ENCODE assay signal across 8 mouse cellular contexts in genomic region chr16:96819649-96820048, GRCm38 (mm10).
DNase-seq lines count a peak whose midpoint lies in the region; ATAC-seq and TF ChIP-seq lines count a peak whose summit lies in the region.

No protein-coding gene starts in this region.

- peak; percentile 83 for TF ChIP-seq CTCF in liver, embryonic 14.5 days (IDR thresholded peaks at IDR 0.05; ENCODE audit: low read depth)
- peak; percentile 41; the same call in 1 of the 2 replicates for TF ChIP-seq CTCF in testis, adult 2 months (IDR thresholded peaks at IDR 0.05; ENCODE audit: control insufficient read depth, insufficient read depth, insufficient replicate concordance, low read depth, low read length)

- H3K9ac ChIP-seq in intestine, embryonic 14.5 days (ENCODE audit: low read length) = no peak overlapping the region
- no peak overlapping the region for H3K9ac ChIP-seq in intestine, embryonic 15.5 days
- H3K9ac ChIP-seq in liver, embryonic 14.5 days (replicated peaks) = no peak overlapping the region
- H3K9ac ChIP-seq in neural tube, embryonic 14.5 days (replicated peaks; ENCODE audit: low read depth, low read length) = no peak overlapping the region

- 0 out of 2 replicates have a peak, but pooled peaks have one; percentile 60 for ATAC-seq in intestine, embryonic 14.5 days (replicated peaks; ENCODE audit: low FRiP score, low TSS enrichment, low read depth)
- ATAC-seq in intestine, embryonic 15.5 days = no peak
- no peak for ATAC-seq in liver, embryonic 14.5 days (ENCODE audit: insufficient read depth)
- peak; percentile 14; the same call in 1 of the 2 replicates for ATAC-seq in neural tube, embryonic 14.5 days (ENCODE audit: low read depth)

- no peak overlapping the region for H3K4me3 ChIP-seq in intestine, embryonic 14.5 days (ENCODE audit: low read depth, low read length)
- no peak overlapping the region for H3K4me3 ChIP-seq in intestine, embryonic 15.5 days (replicated peaks)
- H3K4me3 ChIP-seq in liver, embryonic 14.5 days (ENCODE audit: insufficient read depth in 1 of 2, low read depth in 2 of 2, low read length in 2 of 2) = no peak overlapping the region
- H3K4me3 ChIP-seq in neural tube, embryonic 14.5 days (ENCODE audit: low read depth, low read length) = no peak overlapping the region
- H3K4me3 ChIP-seq in testis, adult 2 months (ENCODE audit: control insufficient read depth, low read depth, low read length) = no peak overlapping the region

- H3K27me3 ChIP-seq in intestine, embryonic 14.5 days (replicated peaks; ENCODE audit: control insufficient read depth, insufficient read depth, low read length) = no peaks in the 10 kb centered on the region
- no peaks in the 10 kb centered on the region for H3K27me3 ChIP-seq in intestine, embryonic 15.5 days (replicated peaks)
- H3K27me3 ChIP-seq in liver, embryonic 14.5 days (ENCODE audit: control insufficient read depth, insufficient read depth, low read length) = no peaks in the 10 kb centered on the region
- H3K27me3 ChIP-seq in neural tube, embryonic 14.5 days (ENCODE audit: control insufficient read depth, insufficient read depth, low read length) = no peaks in the 10 kb centered on the region
- H3K27me3 ChIP-seq in testis, adult 2 months (ENCODE audit: control insufficient read depth, insufficient read depth, low read length) = no peaks in the 10 kb centered on the region

- H3K4me2 ChIP-seq in intestine, embryonic 14.5 days (ENCODE audit: low read length) = no peak overlapping the region
- no peak overlapping the region for H3K4me2 ChIP-seq in intestine, embryonic 15.5 days (replicated peaks)
- no peak overlapping the region for H3K4me2 ChIP-seq in liver, embryonic 14.5 days (ENCODE audit: low read depth)
- no peak overlapping the region for H3K4me2 ChIP-seq in neural tube, embryonic 14.5 days (ENCODE audit: low read depth, low read length)

- H3K4me1 ChIP-seq in intestine, embryonic 14.5 days (replicated peaks; ENCODE audit: control insufficient read depth, insufficient read depth, low read length) = no peaks in the 10 kb centered on the region
- H3K4me1 ChIP-seq in intestine, embryonic 15.5 days (replicated peaks) = no peaks in the 10 kb centered on the region
- no peaks in the 10 kb centered on the region for H3K4me1 ChIP-seq in liver, embryonic 14.5 days (replicated peaks; ENCODE audit: control insufficient read depth in 2 of 2, insufficient read depth in 2 of 2, low read length in 1 of 2)
- H3K4me1 ChIP-seq in neural tube, embryonic 14.5 days (ENCODE audit: control insufficient read depth, insufficient read depth, low read length) = no peaks in the 10 kb centered on the region
- peaks cover 2% of the 10 kb centered on the region; the same call in 1 of the 2 replicates for H3K4me1 ChIP-seq in testis, adult 2 months (ENCODE audit: control insufficient read depth, insufficient read depth, low read length)

- DNase-seq in intestine, embryonic 14.5 days (ENCODE audit: low spot score) = peak; percentile 76
- peak; percentile 91 for DNase-seq in embryo, embryonic 10.5 days (ENCODE audit: low spot score)
- peak; percentile 29 to 52 for DNase-seq in gastrocnemius, postnatal 4 days (ENCODE audit: low spot score in 2 of 2)
- DNase-seq in kidney, postnatal 4 days = peak; percentile 78 to 84
- DNase-seq in liver, embryonic 14.5 days (ENCODE audit: low read depth in 3 of 3, low spot score in 3 of 3) = peak; percentile 22 to 45 (median 27)

- H3K27ac ChIP-seq in intestine, embryonic 14.5 days (ENCODE audit: low read depth) = no peak overlapping the region
- H3K27ac ChIP-seq in intestine, embryonic 15.5 days = no peak overlapping the region
- no peak overlapping the region for H3K27ac ChIP-seq in liver, embryonic 14.5 days
- no peak overlapping the region for H3K27ac ChIP-seq in neural tube, embryonic 14.5 days (ENCODE audit: low read depth, low read length)
- no peak overlapping the region for H3K27ac ChIP-seq in testis, adult 2 months (ENCODE audit: control insufficient read depth, insufficient read depth, low read depth, low read length)

- 30% methylated on average over 16 of the region's 16 CpGs for WGBS in intestine, embryonic 14.5 days
- WGBS in intestine, embryonic 15.5 days = 26% methylated on average over 16 of the region's 16 CpGs
- WGBS in liver, embryonic 14.5 days (ENCODE audit: insufficient replicate concordance) = 21% methylated on average over 16 of the region's 16 CpGs
- WGBS in neural tube, embryonic 14.5 days = 29% methylated on average over 16 of the region's 16 CpGs

- no peak for TF ChIP-seq POLR2A in testis, adult 2 months (IDR thresholded peaks at IDR 0.05; ENCODE audit: control insufficient read depth, low read depth, low read length)

- H3K9me3 ChIP-seq in intestine, embryonic 14.5 days (ENCODE audit: control insufficient read depth, low read length) = no peaks in the 10 kb centered on the region
- no peaks in the 10 kb centered on the region for H3K9me3 ChIP-seq in intestine, embryonic 15.5 days
- no peaks in the 10 kb centered on the region for H3K9me3 ChIP-seq in liver, embryonic 14.5 days (ENCODE audit: control insufficient read depth, low read length)
- no peaks in the 10 kb centered on the region for H3K9me3 ChIP-seq in neural tube, embryonic 14.5 days (ENCODE audit: control insufficient read depth, low read length)

- TF ChIP-seq EP300 in liver, embryonic 14.5 days (IDR thresholded peaks at IDR 0.05; ENCODE audit: low read depth) = no peak

- H3K36me3 ChIP-seq in intestine, embryonic 14.5 days (ENCODE audit: control insufficient read depth, insufficient read depth, low read length) = no peaks in the 10 kb centered on the region
- H3K36me3 ChIP-seq in intestine, embryonic 15.5 days = no peaks in the 10 kb centered on the region
- no peaks in the 10 kb centered on the region for H3K36me3 ChIP-seq in liver, embryonic 14.5 days (replicated peaks; ENCODE audit: control insufficient read depth, insufficient read depth, low read depth)
- no peaks in the 10 kb centered on the region for H3K36me3 ChIP-seq in neural tube, embryonic 14.5 days (ENCODE audit: control insufficient read depth, insufficient read depth, low read length)
- H3K36me3 ChIP-seq in testis, adult 2 months (ENCODE audit: control insufficient read depth, insufficient read depth, low read length) = no peaks in the 10 kb centered on the region

Comparison
In these comparisons a context has a peak if more than half of its experiments do, and no peak if none do; other contexts are left out.
1. ATAC-seq: peak in intestine, embryonic 14.5 days (single experiment) and neural tube, embryonic 14.5 days (single experiment); none in intestine, embryonic 15.5 days (single experiment) and liver, embryonic 14.5 days (single experiment).
2. DNase-seq: peak in every context shown above with its lines; median percentile 91 in embryo, embryonic 10.5 days; 81 in kidney, postnatal 4 days; 76 in intestine, embryonic 14.5 days; 40 in gastrocnemius, postnatal 4 days; 27 in liver, embryonic 14.5 days.